ENCODE assay signal across 23 mouse cellular contexts in the genomic region with DNA sequence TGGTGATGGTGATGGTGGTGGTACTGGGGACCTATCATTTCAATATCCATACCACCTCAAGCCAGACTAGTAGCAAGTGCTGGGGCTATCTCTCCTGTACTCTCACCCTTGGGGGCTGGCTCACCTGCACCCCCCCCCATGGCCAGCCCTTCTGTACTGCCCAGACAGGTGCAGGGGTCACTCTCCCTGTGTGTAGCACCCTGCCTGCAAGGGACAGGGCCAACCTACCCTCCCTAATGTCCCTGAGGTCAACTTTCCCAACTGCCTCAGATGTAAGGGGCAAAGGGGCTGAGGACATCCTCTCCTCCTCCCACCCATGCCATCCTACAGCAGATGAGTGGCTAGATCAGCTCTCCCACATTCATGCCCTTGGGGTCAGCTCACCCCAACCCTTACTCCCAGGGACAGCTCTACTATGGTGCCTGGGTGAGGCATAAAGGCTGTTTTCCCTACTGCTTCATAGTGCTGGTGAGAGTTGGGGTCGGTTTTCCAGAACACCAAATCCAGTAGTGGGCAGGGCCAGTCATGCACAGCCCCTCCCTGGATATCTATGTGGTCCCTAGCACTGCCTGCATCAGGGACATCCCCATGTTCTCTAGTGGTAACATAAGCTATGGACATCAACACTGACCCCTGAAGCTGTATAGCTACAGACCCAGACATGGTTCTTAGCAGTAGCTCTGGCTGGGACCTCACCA. TPM values are rescaled to one million over a fixed set of nuclear protein-coding genes. Genes with fewer than 3 reads are reported as not detected.
DNase-seq lines count a peak whose midpoint lies in the region; ATAC-seq lines count a peak whose summit lies in the region.
"Had no signal": no experiment of that assay in that cellular context is flagged by ENCODE, and none has a peak within 500 bp of the region (broad histone marks: within the 10 kb centered on the region; RNA-seq: fewer than 3 reads in every experiment).

No protein-coding gene starts in this region.

- ATAC-seq in embryonic facial prominence, embryonic 11.5 days (replicated peaks; ENCODE audit: insufficient number of reproducible peaks, low FRiP score, low TSS enrichment, low read depth), result peak; percentile 48; the same call in 1 of the 2 replicates
- ATAC-seq in intestine, embryonic 14.5 days (replicated peaks; ENCODE audit: low FRiP score, low TSS enrichment, low read depth), result 0 out of 2 replicates have a peak, but pooled peaks have one; percentile 15
- ATAC-seq in intestine, embryonic 16.5 days, result no peak
- ATAC-seq in midbrain, embryonic 12.5 days (ENCODE audit: low FRiP score, low read depth), result 0 out of 2 replicates have a peak, but pooled peaks have one; percentile 20
- ATAC-seq in midbrain, embryonic 15.5 days (replicated peaks), result no peak
- ATAC-seq in monocyte, adult 5-6 weeks (replicated peaks; ENCODE audit: insufficient number of reproducible peaks, low FRiP score, low TSS enrichment, poor library complexity, severe bottlenecking), result 0 out of 2 replicates have a peak, but pooled peaks have one; percentile 9

- H3K9me3 ChIP-seq in embryonic facial prominence, embryonic 11.5 days (replicated peaks; ENCODE audit: control insufficient read depth, low read length), result no peaks in the 10 kb centered on the region
- no peaks in the 10 kb centered on the region for H3K9me3 ChIP-seq in embryonic facial prominence, embryonic 10.5 days
- H3K9me3 ChIP-seq in intestine, embryonic 14.5 days (ENCODE audit: control insufficient read depth, low read length), result no peaks in the 10 kb centered on the region
- H3K9me3 ChIP-seq in intestine, embryonic 16.5 days (ENCODE audit: control insufficient read depth, low read length), result no peaks in the 10 kb centered on the region
- H3K9me3 ChIP-seq in midbrain, embryonic 12.5 days, result no peaks in the 10 kb centered on the region
- no peaks in the 10 kb centered on the region for H3K9me3 ChIP-seq in midbrain, embryonic 15.5 days
- H3K9me3 ChIP-seq: liver, embryonic 15.5 days had no signal

- H3K27me3 ChIP-seq in embryonic facial prominence, embryonic 11.5 days (ENCODE audit: control insufficient read depth, insufficient read depth, low read length), result peaks cover 6% of the 10 kb centered on the region
- H3K27me3 ChIP-seq in embryonic facial prominence, embryonic 10.5 days (replicated peaks; ENCODE audit: low read depth, poor library complexity, severe bottlenecking), result peaks cover 21% of the 10 kb centered on the region
- H3K27me3 ChIP-seq in intestine, embryonic 14.5 days (replicated peaks; ENCODE audit: control insufficient read depth, insufficient read depth, low read length), result peaks cover 11% of the 10 kb centered on the region; the same call in 1 of the 2 replicates
- H3K27me3 ChIP-seq in intestine, embryonic 16.5 days (replicated peaks; ENCODE audit: control insufficient read depth, insufficient read depth, low read length), result peaks cover 7% of the 10 kb centered on the region; the same call in 1 of the 2 replicates
- peaks cover 16% of the 10 kb centered on the region for H3K27me3 ChIP-seq in midbrain, embryonic 12.5 days
- H3K27me3 ChIP-seq in midbrain, embryonic 15.5 days (replicated peaks), result peaks cover 3% of the 10 kb centered on the region

- no peaks in the 10 kb centered on the region for H3K36me3 ChIP-seq in embryonic facial prominence, embryonic 11.5 days (replicated peaks; ENCODE audit: control insufficient read depth, insufficient read depth, low read depth, low read length)
- H3K36me3 ChIP-seq in embryonic facial prominence, embryonic 10.5 days (replicated peaks), result no peaks in the 10 kb centered on the region
- no peaks in the 10 kb centered on the region for H3K36me3 ChIP-seq in intestine, embryonic 14.5 days (ENCODE audit: control insufficient read depth, insufficient read depth, low read length)
- H3K36me3 ChIP-seq in intestine, embryonic 16.5 days (ENCODE audit: control insufficient read depth, insufficient read depth, low read length), result no peaks in the 10 kb centered on the region
- H3K36me3 ChIP-seq in midbrain, embryonic 12.5 days, result no peaks in the 10 kb centered on the region
- no peaks in the 10 kb centered on the region for H3K36me3 ChIP-seq in midbrain, embryonic 15.5 days (replicated peaks)
- H3K36me3 ChIP-seq: liver, embryonic 15.5 days had no signal

- no peak overlapping the region for H3K4me2 ChIP-seq in embryonic facial prominence, embryonic 11.5 days (ENCODE audit: low read depth, low read length)
- H3K4me2 ChIP-seq in intestine, embryonic 14.5 days (ENCODE audit: low read length), result no peak overlapping the region
- H3K4me2 ChIP-seq in intestine, embryonic 16.5 days (ENCODE audit: low read depth, low read length), result no peak overlapping the region
- H3K4me2 ChIP-seq in midbrain, embryonic 12.5 days (replicated peaks), result no peak overlapping the region
- no peak overlapping the region for H3K4me2 ChIP-seq in midbrain, embryonic 15.5 days
- H3K4me2 ChIP-seq: liver, embryonic 15.5 days had no signal

- H3K4me1 ChIP-seq in embryonic facial prominence, embryonic 11.5 days (ENCODE audit: control insufficient read depth, insufficient read depth, low read length), result no peaks in the 10 kb centered on the region
- H3K4me1 ChIP-seq in embryonic facial prominence, embryonic 10.5 days, result no peaks in the 10 kb centered on the region
- H3K4me1 ChIP-seq in intestine, embryonic 14.5 days (replicated peaks; ENCODE audit: control insufficient read depth, insufficient read depth, low read length), result no peaks in the 10 kb centered on the region
- no peaks in the 10 kb centered on the region for H3K4me1 ChIP-seq in intestine, embryonic 16.5 days (ENCODE audit: control insufficient read depth, insufficient read depth, low read length)
- H3K4me1 ChIP-seq in midbrain, embryonic 12.5 days, result no peaks in the 10 kb centered on the region
- no peaks in the 10 kb centered on the region for H3K4me1 ChIP-seq in midbrain, embryonic 15.5 days
- H3K4me1 ChIP-seq: liver, embryonic 15.5 days had no signal

- WGBS in embryonic facial prominence, embryonic 11.5 days, result 39% methylated on average over 1 of the region's 1 CpGs
- WGBS in embryonic facial prominence, embryonic 10.5 days, result 52% methylated on average over 1 of the region's 1 CpGs
- WGBS in intestine, embryonic 14.5 days, result 35% methylated on average over 1 of the region's 1 CpGs
- 57% methylated on average over 1 of the region's 1 CpGs for WGBS in intestine, embryonic 16.5 days
- 46% methylated on average over 1 of the region's 1 CpGs for WGBS in midbrain, embryonic 12.5 days
- WGBS in midbrain, embryonic 15.5 days, result 35% methylated on average over 1 of the region's 1 CpGs

- no peak overlapping the region for H3K4me3 ChIP-seq in embryonic facial prominence, embryonic 11.5 days (ENCODE audit: low read depth, low read length)
- no peak overlapping the region for H3K4me3 ChIP-seq in embryonic facial prominence, embryonic 10.5 days
- H3K4me3 ChIP-seq in intestine, embryonic 14.5 days (ENCODE audit: low read depth, low read length), result no peak overlapping the region
- no peak overlapping the region for H3K4me3 ChIP-seq in intestine, embryonic 16.5 days (ENCODE audit: low read length)
- no peak overlapping the region for H3K4me3 ChIP-seq in midbrain, embryonic 12.5 days
- H3K4me3 ChIP-seq in midbrain, embryonic 15.5 days, result no peak overlapping the region
- H3K4me3 ChIP-seq: liver, embryonic 15.5 days had no signal

- H3K27ac ChIP-seq in embryonic facial prominence, embryonic 11.5 days (replicated peaks; ENCODE audit: low read depth, low read length), result no peak overlapping the region
- no peak overlapping the region for H3K27ac ChIP-seq in embryonic facial prominence, embryonic 10.5 days (replicated peaks)
- H3K27ac ChIP-seq in intestine, embryonic 14.5 days (ENCODE audit: low read depth), result no peak overlapping the region
- H3K27ac ChIP-seq in intestine, embryonic 16.5 days (ENCODE audit: low read length), result no peak overlapping the region
- no peak overlapping the region for H3K27ac ChIP-seq in midbrain, embryonic 12.5 days (replicated peaks)
- no peak overlapping the region for H3K27ac ChIP-seq in midbrain, embryonic 15.5 days
- H3K27ac ChIP-seq: liver, embryonic 15.5 days had no signal

- no peak overlapping the region for H3K9ac ChIP-seq in embryonic facial prominence, embryonic 11.5 days (replicated peaks; ENCODE audit: low read length)
- no peak overlapping the region for H3K9ac ChIP-seq in intestine, embryonic 14.5 days (ENCODE audit: low read length)
- H3K9ac ChIP-seq in intestine, embryonic 16.5 days (ENCODE audit: low read depth, low read length), result no peak overlapping the region
- no peak overlapping the region for H3K9ac ChIP-seq in midbrain, embryonic 12.5 days (replicated peaks)
- H3K9ac ChIP-seq in midbrain, embryonic 15.5 days, result no peak overlapping the region
- H3K9ac ChIP-seq: liver, embryonic 15.5 days had no signal

- DNase-seq in embryonic facial prominence, embryonic 11.5 days (ENCODE audit: low spot score), result no peak
- DNase-seq in embryonic facial prominence, embryonic 10.5 days (ENCODE audit: low spot score), result no peak
- DNase-seq in intestine, embryonic 14.5 days (ENCODE audit: low spot score), result no peak
- no peak for DNase-seq in left cerebral cortex, adult 11 months (ENCODE audit: low spot score)
- DNase-seq: cerebellum, postnatal 10 days; embryo, embryonic 11 days; gastrocnemius, postnatal 10 days; heart, adult 18-20 months; heart, postnatal 10 days; kidney, adult 9 months; layer of hippocampus, postnatal 36 days; right cerebral cortex, postnatal 14 days; thymus, postnatal 4 days had no signal

RNA-seq across cellular contexts. Expression of a gene that starts 5.3 kb away (rescaled TPM):
- 0.11 TPM in 1 of 2 replicates, not detected in the other for polyA plus RNA-seq in embryonic facial prominence, embryonic 11.5 days (2014; fragmentation: Nextera tagmentation; extraction: Ambion mirVana)
- polyA plus RNA-seq in embryonic facial prominence, embryonic 10.5 days (2016; fragmentation: Nextera tagmentation; extraction: Ambion mirVana), result 0.05 and 0.20 TPM in 2 replicates
- polyA plus RNA-seq in intestine, embryonic 14.5 days (2014; fragmentation: Nextera tagmentation; extraction: Ambion mirVana), result 1.9 and 2.3 TPM in 2 replicates
- 1.7 and 1.8 TPM in 2 replicates for polyA plus RNA-seq in intestine, embryonic 16.5 days (2015; fragmentation: Nextera tagmentation; extraction: Ambion mirVana)
- not detected in 2 replicates for polyA plus RNA-seq in midbrain, embryonic 12.5 days (2016; fragmentation: Nextera tagmentation; extraction: Ambion mirVana)
- polyA plus RNA-seq in midbrain, embryonic 15.5 days (2015; fragmentation: Nextera tagmentation; extraction: Ambion mirVana), result not detected in 2 replicates
- 0.39 TPM in 1 of 3 replicates, not detected in the others for total RNA-seq in monocyte, adult 5-6 weeks (2017)
- total RNA-seq: gastrocnemius, postnatal 10 days; heart, adult 18-20 months; heart, postnatal 10 days; layer of hippocampus, adult 18-20 months; layer of hippocampus, postnatal 36 days; left cerebral cortex, postnatal 36 days; MEL had no signal
- polyA plus RNA-seq: liver, embryonic 15.5 days; neural tube, embryonic 14.5 days; spleen, adult 2 months had no signal

RNA-seq across cellular contexts. Expression of a gene that starts 41.0 kb away (rescaled TPM):
- not detected in 2 replicates for polyA plus RNA-seq in embryonic facial prominence, embryonic 11.5 days (2014; fragmentation: Nextera tagmentation; extraction: Ambion mirVana)
- 0.10 and 0.13 TPM in 2 replicates for polyA plus RNA-seq in embryonic facial prominence, embryonic 10.5 days (2016; fragmentation: Nextera tagmentation; extraction: Ambion mirVana)
- not detected in 2 replicates for polyA plus RNA-seq in intestine, embryonic 14.5 days (2014; fragmentation: Nextera tagmentation; extraction: Ambion mirVana)
- not detected in 2 replicates for polyA plus RNA-seq in intestine, embryonic 16.5 days (2015; fragmentation: Nextera tagmentation; extraction: Ambion mirVana)
- polyA plus RNA-seq in midbrain, embryonic 12.5 days (2016; fragmentation: Nextera tagmentation; extraction: Ambion mirVana), result not detected in 2 replicates
- polyA plus RNA-seq in midbrain, embryonic 15.5 days (2015; fragmentation: Nextera tagmentation; extraction: Ambion mirVana), result not detected in 2 replicates
- total RNA-seq in monocyte, adult 5-6 weeks (2017), result not detected in 3 replicates
- total RNA-seq: gastrocnemius, postnatal 10 days; heart, adult 18-20 months; heart, postnatal 10 days; layer of hippocampus, adult 18-20 months; layer of hippocampus, postnatal 36 days; left cerebral cortex, postnatal 36 days; MEL had no signal
- polyA plus RNA-seq: neural tube, embryonic 14.5 days; spleen, adult 2 months had no signal

Comparison
In these comparisons a context has a peak if more than half of its experiments do, and no peak if none do; other contexts are left out.
1. ATAC-seq: peak in embryonic facial prominence, embryonic 11.5 days (single experiment), intestine, embryonic 14.5 days (single experiment), midbrain, embryonic 12.5 days (single experiment) and monocyte, adult 5-6 weeks (single experiment); none in intestine, embryonic 16.5 days (single experiment) and midbrain, embryonic 15.5 days (single experiment).